Mouse (Mus musculus) cortical plate, adult 2 months (tissue): ENCODE results near the gene Taz. TPM values are rescaled to one million over a fixed set of nuclear protein-coding genes. Genes with fewer than 3 reads are reported as not detected.

Experiments used
- H3K27ac ChIP-seq: fragments of 200-500 bp; 2 replicates; pipeline ENCODE4 v1.5.1; 2012; ENCODE audit warnings: low read length, control low read depth, inconsistent platforms; ENCODE audit not compliant: insufficient read depth
- H3K4me1 ChIP-seq: fragments of 200-500 bp; 2 replicates; pipeline ENCODE4 v1.6.1; 2011; ENCODE audit warnings: low read length; ENCODE audit not compliant: control insufficient read depth, insufficient read depth
- H3K4me3 ChIP-seq: fragments of 200-500 bp; 2 replicates; pipeline ENCODE4 v1.5.1; 2011; ENCODE audit warnings: mild to moderate bottlenecking, low read length, control low read depth; ENCODE audit not compliant: insufficient read depth
- CTCF ChIP-seq: fragments of 200-500 bp; IDR thresholded peaks from 2 replicates; pipeline ENCODE4 v1.5.1; 2011; ENCODE audit warnings: mild to moderate bottlenecking, control low read depth, low read length; ENCODE audit not compliant: insufficient read depth; ENCODE audit errors: extremely low read depth
- POLR2A ChIP-seq: fragments of 200-500 bp; IDR thresholded peaks from 2 replicates; pipeline ENCODE4 v1.6.1; 2011; ENCODE audit warnings: mild to moderate bottlenecking, low read length, control low read depth; ENCODE audit not compliant: insufficient read depth; ENCODE audit errors: extremely low read depth
- polyA plus RNA-seq: library from polyadenylated mRNA; depleted of rRNA; stranded (reverse); fragments of >200 nt; gene quantifications from 2 replicates; pipeline ENCODE4 v1.2.3, GENCODE M21; 2012

The Taz gene
- polyA plus RNA-seq, 1 experiment: 83.0 TPM

GRCm38 (mm10) chrX:74273422-74274322 lies 8.0 kb upstream of the Taz start:
- H3K4me1 ChIP-seq: 0 out of 2 replicates have a peak, but pooled peaks cover 2% of the 10 kb centered on the region
- no peak overlapping the region for H3K27ac ChIP-seq
- H3K4me3 ChIP-seq: no peak overlapping the region
- TF ChIP-seq POLR2A: no peak
- no peak for TF ChIP-seq CTCF

GRCm38 (mm10) chrX:74277916-74278315 lies 3.8 kb upstream of the Taz start:
- Histone ChIP-seq H3K4me3 (no peak overlapping the region), H3K27ac (no peak overlapping the region), H3K4me1 (no peaks in the 10 kb centered on the region)
- TF ChIP-seq CTCF (no peak), POLR2A (no peak)

- no peak overlapping the region for H3K27ac ChIP-seq
- TF ChIP-seq POLR2A: no peak
- TF ChIP-seq CTCF: no peak
- H3K4me3 ChIP-seq: peak overlapping the region; percentile 95
- no peaks in the 10 kb centered on the region for H3K4me1 ChIP-seq
These were observed 526 bp upstream of the Taz start for GRCm38 (mm10) chrX:74281041-74281731.

- no peaks in the 10 kb centered on the region for H3K4me1 ChIP-seq
- H3K27ac ChIP-seq: peak overlapping the region; percentile 38; the same call in 1 of the 2 replicates
- no peak for TF ChIP-seq CTCF
- peak; percentile 90 for TF ChIP-seq POLR2A
- peak overlapping the region; percentile 95 for H3K4me3 ChIP-seq
These were observed 831 bp downstream of the Taz start for GRCm38 (mm10) chrX:74282395-74283091.

GRCm38 (mm10) chrX:74283092-74283437 lies 1.4 kb downstream of the Taz start:
- H3K4me1 ChIP-seq: no peaks in the 10 kb centered on the region
- H3K4me3 ChIP-seq: peak overlapping the region; percentile 95
- H3K27ac ChIP-seq: peak overlapping the region; percentile 27; the same call in 1 of the 2 replicates
- TF ChIP-seq POLR2A: no peak
- TF ChIP-seq CTCF: no peak

GRCm38 (mm10) chrX:74293431-74293830 lies 11.7 kb downstream of the Taz start:
- Histone ChIP-seq H3K4me1 (no peaks in the 10 kb centered on the region), H3K27ac (no peak overlapping the region), H3K4me3 (no peak overlapping the region)

GRCm38 (mm10) chrX:74296538-74297448 lies 15.1 kb downstream of the Taz start, which contains the start of gene Atp6ap1:
TSS of gene Atp6ap1 (plus strand) at chrX:74297097.
- TF ChIP-seq CTCF (no peak), POLR2A (peak; percentile 86)
- Histone ChIP-seq H3K27ac (peak within 1 kb of the TSS; percentile 80), H3K4me3 (peak within 1 kb of the TSS; percentile 93), H3K4me1 (no peaks in the 10 kb centered on the region)

More at GRCm38 (mm10) chrX:74293431-74293830, 11.7 kb downstream of the Taz start:
- TF ChIP-seq POLR2A (no peak), CTCF (no peak)

GRCm38 (mm10) chrX:74298348-74298747 lies 16.6 kb downstream of the Taz start:
- H3K4me1 ChIP-seq: no peaks in the 10 kb centered on the region
- TF ChIP-seq CTCF (no peak), POLR2A (no peak)
- H3K4me3 ChIP-seq: no peak overlapping the region
- H3K27ac ChIP-seq: no peak overlapping the region
